Mouse (Mus musculus) liver, embryonic 16.5 days (tissue): ENCODE data around the gene Duoxa1. TPM values are rescaled to one million over a fixed set of nuclear protein-coding genes. Genes with fewer than 3 reads are reported as not detected.
"Not testable (repeated sequence)": the region's sequence is repeated elsewhere in the genome, so short reads cannot be mapped to it uniquely, and the experiment has no call there.

Source experiments
- ATAC-seq: fragments of 200-750 bp; cut with Nextera tagmentation; 2 replicates; pipeline ENCODE4 v1.8.0; 2017; ENCODE audit warnings: low read depth, mild to moderate bottlenecking, moderate number of reproducible peaks, moderate library complexity
- H3K27ac ChIP-seq: fragments of 300-500 bp; sonication (generic); 2 replicates; pipeline ENCODE4 v1.5.1; 2014; ENCODE audit warnings: mild to moderate bottlenecking, low read length
- H3K27me3 ChIP-seq: fragments of 300-500 bp; sonication (generic); 2 replicates; pipeline ENCODE4 v1.6.1; 2014; ENCODE audit warnings: low read depth, low read length, mixed read lengths; ENCODE audit not compliant: control insufficient read depth, insufficient read depth
- H3K36me3 ChIP-seq: fragments of 300-500 bp; sonication (generic); 2 replicates; pipeline ENCODE4 v1.6.1; 2014; ENCODE audit warnings: mild to moderate bottlenecking; ENCODE audit not compliant: control insufficient read depth, insufficient read depth
- H3K4me1 ChIP-seq: fragments of 300-500 bp; sonication (generic); 2 replicates; pipeline ENCODE4 v1.6.1; 2014; ENCODE audit warnings: low read depth, low read length, mixed read lengths; ENCODE audit not compliant: control insufficient read depth
- H3K4me2 ChIP-seq: fragments of 300-500 bp; sonication (generic); 2 replicates; pipeline ENCODE4 v1.6.1; 2014; ENCODE audit warnings: low read depth, low read length, mixed read lengths
- H3K4me3 ChIP-seq: fragments of 300-500 bp; sonication (generic); 2 replicates; pipeline ENCODE4 v1.5.1; 2014; ENCODE audit warnings: low read depth, mild to moderate bottlenecking, low read length
- H3K9ac ChIP-seq: fragments of 300-500 bp; sonication (generic); 2 replicates; pipeline ENCODE4 v1.6.1; 2014; ENCODE audit warnings: low read depth, low read length
- H3K9me3 ChIP-seq: fragments of 300-500 bp; sonication (generic); replicated peaks from 2 replicates; pipeline ENCODE4 v1.6.1; 2016; ENCODE audit warnings: low read length; ENCODE audit not compliant: control insufficient read depth
- WGBS: fragments of 180-500 bp; shearing (Covaris S2); extraction: QIAGEN DNeasy Blood & Tissue Kit; methylation state at CpG from one replicate; pipeline ENCODE4 v1.1.7; 2014; ENCODE audit not compliant: insufficient replicate concordance; 5-methylcytosine and 5-hydroxymethylcytosine counted together
- polyA plus RNA-seq: library from polyadenylated mRNA; unstranded; fragments of >200 nt; fragmentation: Nextera tagmentation; extraction: Ambion mirVana; gene quantifications from 2 replicates; pipeline ENCODE4 v1.2.1, GENCODE M21; 2015

Duoxa1 gene
- polyA plus RNA-seq, 1 experiment from 2014 or later = not detected

DNA sequence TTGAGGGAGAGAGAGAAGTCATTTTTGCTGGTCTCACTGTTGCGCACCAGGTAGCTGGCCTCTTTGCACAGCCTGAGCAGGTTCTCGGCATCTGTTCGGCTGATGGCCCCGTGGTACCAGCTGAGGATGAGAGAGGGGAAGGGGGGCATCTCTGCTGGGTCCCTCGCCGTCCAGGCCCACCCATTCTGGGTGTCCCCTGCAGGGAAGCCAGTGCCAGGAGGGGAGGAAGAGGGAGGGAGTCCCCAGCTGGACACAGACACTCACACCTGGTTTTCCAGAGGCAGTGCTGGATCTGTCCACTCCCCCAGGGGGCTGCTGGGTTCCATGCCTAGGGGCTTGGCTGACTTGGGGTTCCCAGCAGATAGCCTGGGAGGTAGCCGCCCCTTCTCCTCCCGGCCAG, 40.2 kb upstream of the Duoxa1 start:
- peaks cover 16% of the 10 kb centered on the region for H3K4me1 ChIP-seq
- no peaks in the 10 kb centered on the region for H3K36me3 ChIP-seq
- no peak overlapping the region for H3K4me2 ChIP-seq
- no peaks in the 10 kb centered on the region for H3K27me3 ChIP-seq
- H3K9me3 ChIP-seq = no peaks in the 10 kb centered on the region
- no peak overlapping the region for H3K4me3 ChIP-seq
- WGBS = 75% methylated on average over 8 of the region's 8 CpGs
- ATAC-seq = no peak
- H3K9ac ChIP-seq = no peak overlapping the region
- H3K27ac ChIP-seq = no peak overlapping the region

DNA sequence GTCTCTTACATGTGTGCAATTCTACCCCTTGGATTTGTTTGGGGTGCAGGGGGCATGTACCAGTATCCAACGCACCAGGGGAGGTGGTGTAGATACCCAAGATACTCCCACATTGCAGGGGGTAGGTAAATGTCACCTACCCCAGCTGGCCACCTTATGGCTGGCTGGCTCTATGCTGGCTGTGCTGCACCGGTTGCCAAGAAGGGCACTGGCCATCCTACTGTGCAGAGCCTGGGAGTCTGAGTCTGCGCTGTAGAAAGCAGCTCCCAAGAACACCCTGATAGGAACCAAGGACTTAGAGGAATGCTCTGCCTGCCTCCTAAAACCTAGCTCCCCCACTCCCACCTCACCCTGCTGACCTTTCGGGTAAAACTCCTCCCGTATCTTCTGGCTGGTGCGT, 39.5 kb upstream of the Duoxa1 start:
- H3K27me3 ChIP-seq = no peaks in the 10 kb centered on the region
- 75% methylated on average over 6 of the region's 6 CpGs for WGBS
- no peak overlapping the region for H3K9ac ChIP-seq
- H3K27ac ChIP-seq = no peak overlapping the region
- H3K4me2 ChIP-seq = no peak overlapping the region
- no peaks in the 10 kb centered on the region for H3K36me3 ChIP-seq
- H3K4me3 ChIP-seq = no peak overlapping the region
- no peaks in the 10 kb centered on the region for H3K9me3 ChIP-seq
- no peak for ATAC-seq
- H3K4me1 ChIP-seq = peaks cover 20% of the 10 kb centered on the region

DNA sequence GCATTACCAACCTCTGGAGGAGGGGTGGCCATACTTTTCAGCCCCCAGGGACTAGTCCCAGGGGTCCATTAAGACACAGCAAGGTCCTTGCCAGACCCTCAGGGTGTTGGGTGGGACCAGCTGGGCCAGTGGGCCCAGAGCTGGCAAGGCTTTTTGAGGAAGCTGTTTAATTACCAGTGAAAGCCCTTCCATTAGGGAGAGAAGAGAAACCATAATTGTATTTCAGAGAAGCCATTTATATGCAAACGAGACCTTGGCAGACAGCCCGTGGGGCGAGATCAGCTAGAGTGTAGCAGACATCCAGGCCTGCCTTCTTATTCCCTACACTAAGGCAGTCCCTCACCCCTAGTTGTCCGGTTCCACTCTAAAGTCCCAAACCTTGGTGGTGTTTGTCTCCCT, 38.4 kb upstream of the Duoxa1 start:
- ATAC-seq = no peak
- no peak overlapping the region for H3K27ac ChIP-seq
- no peaks in the 10 kb centered on the region for H3K36me3 ChIP-seq
- peaks cover 22% of the 10 kb centered on the region for H3K4me1 ChIP-seq
- 78% methylated on average over 4 of the region's 4 CpGs for WGBS
- no peak overlapping the region for H3K9ac ChIP-seq
- H3K9me3 ChIP-seq = no peaks in the 10 kb centered on the region
- H3K27me3 ChIP-seq = no peaks in the 10 kb centered on the region
- no peak overlapping the region for H3K4me2 ChIP-seq
- no peak overlapping the region for H3K4me3 ChIP-seq

DNA sequence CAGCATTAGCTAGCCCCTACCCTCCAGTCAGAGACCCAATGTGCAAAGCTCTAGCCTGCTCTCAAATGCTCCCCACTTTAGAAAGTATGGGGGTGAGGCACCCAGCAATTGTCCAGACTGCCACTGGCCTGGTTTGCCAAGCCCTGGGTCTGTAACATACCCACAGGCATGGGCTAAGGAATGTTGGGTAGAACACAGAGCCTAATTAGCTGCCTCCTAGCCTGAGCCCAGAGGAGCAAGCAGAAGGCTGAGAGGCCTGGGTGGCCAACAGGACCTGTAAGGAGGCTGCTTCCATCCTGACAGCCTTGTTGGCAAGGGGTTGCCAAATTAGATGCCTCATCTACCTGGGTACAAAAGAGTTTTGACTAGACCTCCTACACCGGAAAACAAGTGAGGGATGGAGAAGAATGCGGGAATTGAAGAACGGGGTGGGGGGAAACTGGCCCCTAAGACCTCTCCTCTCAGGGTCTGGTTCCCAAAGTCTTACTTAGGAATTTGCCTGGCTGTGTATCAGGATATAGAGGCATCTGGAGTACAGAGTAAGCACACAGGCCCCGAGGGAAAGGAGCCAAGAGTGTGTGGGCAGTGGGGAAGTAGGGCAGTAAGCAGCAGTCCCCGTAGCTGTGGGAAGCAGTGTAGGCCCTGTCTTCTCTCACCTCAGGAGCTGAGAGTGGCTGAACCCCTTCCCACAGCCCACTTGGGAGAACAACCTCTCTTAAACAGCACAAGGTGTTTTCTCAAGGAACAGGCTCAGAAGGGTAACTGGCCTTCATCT, 37.8 kb upstream of the Duoxa1 start:
- ATAC-seq = no peak
- H3K27me3 ChIP-seq = no peaks in the 10 kb centered on the region

DNA sequence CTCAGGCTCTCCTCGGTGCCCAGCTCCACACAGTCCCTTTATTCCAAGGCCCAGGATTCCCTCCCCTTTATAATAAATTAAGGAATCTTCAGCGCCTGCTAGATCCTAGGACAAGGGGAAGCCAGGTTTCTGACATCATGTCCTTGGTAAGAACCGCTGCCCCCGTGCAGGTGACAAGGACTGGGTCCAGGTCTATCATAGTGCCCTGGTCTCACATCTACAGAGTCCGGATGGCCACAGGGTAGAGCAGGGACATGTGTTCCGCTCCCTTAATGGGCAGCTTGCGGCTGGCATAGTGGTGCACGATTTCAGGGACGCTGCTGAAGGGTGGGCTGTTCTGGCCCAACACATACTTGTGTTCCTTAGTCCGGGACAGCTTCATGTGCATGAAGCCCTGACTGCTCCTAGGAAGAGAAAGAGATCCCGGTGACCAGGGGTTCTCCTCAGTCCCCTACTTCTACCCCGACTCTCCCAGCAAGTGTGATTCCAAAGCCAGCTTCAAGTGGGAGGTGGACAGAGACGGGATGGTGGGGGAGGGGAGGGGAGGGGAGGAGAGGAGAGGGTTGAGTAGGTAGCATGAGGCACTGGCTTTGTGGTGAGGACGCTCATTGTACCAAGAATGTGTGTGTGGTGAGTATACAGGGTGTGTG, 35.7 kb upstream of the Duoxa1 start:
- peak overlapping the region; percentile 92 for H3K4me2 ChIP-seq
- ATAC-seq = peak; percentile 38
- 21% methylated on average over 14 of the region's 14 CpGs for WGBS

More for the DNA sequence above, 37.8 kb upstream of the Duoxa1 start:
- Histone ChIP-seq H3K4me3 (no peak overlapping the region), H3K27ac (no peak overlapping the region), H3K4me1 (peaks cover 22% of the 10 kb centered on the region), H3K4me2 (no peak overlapping the region), H3K36me3 (no peaks in the 10 kb centered on the region), H3K9me3 (no peaks in the 10 kb centered on the region), H3K9ac (no peak overlapping the region)
- 72% methylated on average over 5 of the region's 5 CpGs for WGBS

DNA sequence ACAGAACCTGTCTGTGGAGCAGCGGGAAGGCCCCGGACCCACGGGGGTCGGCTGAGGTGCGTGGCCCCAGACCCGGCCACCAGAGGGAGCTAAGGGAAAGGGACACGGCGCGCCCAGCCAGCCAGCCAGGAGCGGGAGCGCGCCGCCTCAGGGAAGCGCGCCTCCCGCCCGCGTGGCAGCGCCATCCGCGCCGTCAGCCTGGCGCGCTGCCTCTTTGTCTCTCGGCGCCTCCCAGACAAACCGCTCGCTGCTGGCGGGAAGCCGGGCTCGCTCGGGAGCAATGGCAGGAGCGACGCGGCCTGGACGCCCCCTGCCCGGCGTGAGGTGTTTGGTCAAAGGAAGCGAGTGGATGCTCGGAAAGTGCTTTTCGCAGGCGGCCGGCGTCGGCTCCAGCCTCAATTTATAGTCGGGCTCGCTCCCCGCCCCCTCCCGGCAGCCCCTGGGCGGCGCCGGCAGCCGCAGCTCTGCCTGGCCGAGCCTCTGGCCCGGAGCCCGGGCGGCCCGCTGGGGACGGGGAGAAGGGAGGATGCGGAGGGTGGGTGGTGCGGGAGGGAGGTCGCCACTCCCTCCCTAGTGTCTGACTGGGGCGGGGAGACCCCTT, 35.1 kb upstream of the Duoxa1 start:
- Histone ChIP-seq H3K27ac (peak overlapping the region; percentile 86), H3K4me1 (peaks cover 22% of the 10 kb centered on the region), H3K4me3 (peak overlapping the region; percentile 77), H3K9me3 (no peaks in the 10 kb centered on the region), H3K9ac (peak overlapping the region; percentile 81), H3K36me3 (no peaks in the 10 kb centered on the region), H3K4me2 (peak overlapping the region; percentile 92), H3K27me3 (no peaks in the 10 kb centered on the region)
- ATAC-seq = peak; percentile 90
- WGBS = under 1% methylated on average over 59 of the region's 63 CpGs

More for the DNA sequence above, 35.7 kb upstream of the Duoxa1 start:
- peaks cover 22% of the 10 kb centered on the region for H3K4me1 ChIP-seq
- H3K27ac ChIP-seq = peak overlapping the region; percentile 86
- peak overlapping the region; percentile 81 for H3K9ac ChIP-seq
- H3K27me3 ChIP-seq = no peaks in the 10 kb centered on the region
- no peaks in the 10 kb centered on the region for H3K9me3 ChIP-seq
- H3K4me3 ChIP-seq = peak overlapping the region; percentile 77
- no peaks in the 10 kb centered on the region for H3K36me3 ChIP-seq

DNA sequence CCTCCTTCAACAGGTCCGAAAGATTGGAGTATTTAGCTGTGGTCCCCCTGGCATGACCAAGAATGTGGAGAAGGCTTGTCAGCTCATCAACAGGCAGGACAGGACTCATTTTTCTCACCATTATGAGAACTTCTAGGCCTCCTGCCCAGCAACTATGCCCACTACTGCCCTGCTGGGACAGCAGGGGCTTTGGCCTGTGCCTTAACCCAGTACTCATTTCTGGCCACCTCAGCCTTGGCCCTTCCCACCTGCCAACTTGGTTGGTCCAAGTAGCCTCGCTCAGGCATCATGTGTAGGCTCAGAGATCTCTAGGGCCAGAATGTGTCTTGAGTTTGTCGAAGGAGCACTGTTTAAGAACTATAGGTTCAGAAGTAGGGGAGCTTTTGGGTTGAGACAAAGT, 33.7 kb upstream of the Duoxa1 start:
- H3K9me3 ChIP-seq = no peaks in the 10 kb centered on the region
- no peak for ATAC-seq
- no peak overlapping the region for H3K9ac ChIP-seq
- no peak overlapping the region for H3K4me3 ChIP-seq
- H3K4me1 ChIP-seq = peaks cover 22% of the 10 kb centered on the region
- WGBS = 70% methylated on average over 3 of the region's 3 CpGs
- H3K27me3 ChIP-seq = no peaks in the 10 kb centered on the region
- no peak overlapping the region for H3K4me2 ChIP-seq
- H3K27ac ChIP-seq = no peak overlapping the region
- no peaks in the 10 kb centered on the region for H3K36me3 ChIP-seq

DNA sequence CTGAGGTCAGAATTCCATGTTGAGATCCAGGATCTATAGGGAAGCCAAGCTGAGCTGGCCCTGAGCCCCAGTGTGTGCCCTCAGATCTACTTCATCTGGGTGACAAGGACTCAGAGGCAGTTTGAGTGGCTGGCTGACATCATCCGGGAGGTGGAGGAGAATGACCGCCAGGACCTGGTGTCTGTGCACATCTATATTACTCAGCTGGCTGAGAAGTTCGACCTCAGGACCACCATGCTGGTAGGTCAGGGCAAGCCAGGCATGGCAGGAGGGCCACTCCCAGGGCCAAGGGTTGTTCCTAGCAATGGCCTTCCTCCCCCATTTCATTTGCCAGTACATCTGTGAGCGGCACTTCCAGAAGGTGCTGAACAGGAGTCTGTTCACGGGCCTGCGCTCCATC, 32.6 kb upstream of the Duoxa1 start:
- H3K27me3 ChIP-seq, H3K4me2 ChIP-seq, H3K9ac ChIP-seq, H3K36me3 ChIP-seq, H3K27ac ChIP-seq, H3K9me3 ChIP-seq, ATAC-seq, H3K4me3 ChIP-seq: not testable (repeated sequence)
- 70% methylated on average over 6 of the region's 6 CpGs for WGBS
- peaks cover 22% of the 10 kb centered on the region for H3K4me1 ChIP-seq
